Mouse (Mus musculus): Measurements from ENCODE around the gene Slc25a17.

DNA sequence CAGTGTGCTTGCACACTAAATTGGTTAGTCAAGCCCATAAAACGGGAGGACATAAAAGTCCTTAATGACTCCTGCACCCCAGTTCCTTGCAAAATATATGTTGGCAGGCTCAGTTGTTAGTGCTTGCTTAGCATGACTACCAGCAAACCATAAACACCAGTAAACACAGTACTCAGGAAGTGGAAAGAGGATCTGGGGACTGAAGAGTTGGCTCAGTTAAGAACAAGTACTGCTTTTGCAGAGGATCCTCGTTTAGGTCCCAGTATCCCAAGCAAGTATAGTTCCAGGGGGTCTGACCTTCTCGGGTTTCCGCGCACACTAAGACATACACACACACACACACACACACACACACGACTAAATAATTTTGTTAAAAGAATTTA, 401 bp upstream of the Slc25a17 start:
- TF ChIP-seq CTCF (IDR thresholded peaks at IDR 0.05; ENCODE audit: low read depth), result no peak
- TF ChIP-seq EP300 (IDR thresholded peaks at IDR 0.05; ENCODE audit: low read depth), result no peak
